Mouse (Mus musculus) A20 (cell line): ENCODE measurements at regions not wholly inside any gene's neighbourhood (a gene's known extent, or its start where the extent isn't known, plus 50 kb on each side); places are given as distances from the start of the nearest gene placed in this dataset.

Experiments
- DNase-seq: peaks from one replicate; pipeline ENCODE4 v3.0.0-alpha.2; 2011; ENCODE audit warnings: low read depth, low spot score

DNA sequence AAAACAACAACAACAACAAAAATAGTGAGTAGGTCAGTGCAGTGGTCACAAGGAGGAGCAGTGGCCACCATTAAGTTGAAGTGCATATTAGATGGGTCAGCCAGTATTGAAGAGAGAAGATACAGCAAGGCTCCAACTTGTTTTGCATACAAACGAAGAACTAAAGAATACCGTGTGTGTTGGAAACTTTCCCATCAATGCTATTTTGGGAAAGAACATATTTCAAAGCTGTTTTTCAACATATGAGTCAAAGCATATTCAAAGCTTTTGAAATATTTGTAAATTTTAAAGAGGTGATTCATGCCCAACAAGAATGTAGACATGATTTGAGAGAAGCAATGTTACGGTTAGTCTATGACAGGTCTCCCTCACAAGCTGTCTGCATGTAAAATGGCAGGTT, 157.9 kb upstream of the Fer start:
- DNase-seq = no peak

DNA sequence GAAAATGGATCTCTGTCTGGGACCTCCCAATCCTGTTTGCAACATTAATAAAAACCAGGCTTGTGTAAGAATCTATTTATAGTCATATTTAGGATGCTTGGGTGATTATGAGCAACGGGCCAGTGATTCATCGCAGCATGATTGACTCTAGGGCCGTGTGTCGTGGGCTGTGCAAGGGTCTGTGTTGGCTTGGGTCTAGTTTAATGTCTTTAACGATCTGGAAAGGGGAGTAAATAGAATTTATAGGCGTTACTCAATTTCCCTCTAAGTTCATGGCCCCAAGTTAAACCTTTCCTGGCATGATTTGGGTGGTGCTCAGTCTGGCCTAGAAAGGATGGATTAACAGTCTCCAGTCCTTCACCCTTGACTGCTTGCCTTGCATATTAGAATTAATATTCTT, 149.9 kb upstream of the Fer start:
- peak; percentile 25 for DNase-seq

DNA sequence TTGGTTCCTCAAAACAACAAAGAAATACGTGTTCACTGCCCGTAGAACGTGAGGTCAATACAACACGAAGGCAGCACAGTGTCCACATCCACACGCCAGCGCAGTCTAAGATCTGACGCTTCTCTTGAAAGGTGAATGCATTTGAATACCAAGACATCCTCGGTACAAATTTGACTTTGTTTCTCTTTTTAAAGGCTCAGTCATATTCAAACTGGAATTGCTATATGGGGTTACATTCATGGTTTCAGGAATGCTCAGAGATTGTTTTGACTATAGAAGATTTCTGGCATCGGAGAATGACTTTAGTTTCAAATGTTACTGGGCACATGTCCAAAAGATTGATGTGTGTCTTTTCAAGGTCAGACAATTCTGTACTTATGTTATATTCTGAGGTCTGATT, 147.2 kb upstream of the Fer start:
- no peak for DNase-seq

DNA sequence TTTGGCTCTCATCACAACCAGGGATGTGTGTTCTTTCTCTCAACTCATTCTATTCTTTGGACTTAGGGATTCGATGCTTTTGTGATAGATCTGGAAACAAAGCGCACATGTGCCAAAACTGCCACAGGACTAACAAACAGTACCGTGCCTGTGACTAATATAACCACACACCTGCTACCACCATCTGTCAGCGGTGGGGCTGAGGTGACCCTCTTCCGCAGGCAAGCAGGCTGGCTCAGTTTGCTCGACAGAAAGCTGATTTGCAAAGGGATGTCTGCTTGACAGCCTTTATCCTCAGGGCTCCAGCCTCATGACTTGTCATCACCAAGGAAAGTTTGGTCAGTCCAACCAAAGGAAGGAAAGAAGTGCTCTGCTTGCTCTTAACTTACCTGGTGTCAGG, 146.7 kb upstream of the Fer start:
- DNase-seq = peak; percentile 87

DNA sequence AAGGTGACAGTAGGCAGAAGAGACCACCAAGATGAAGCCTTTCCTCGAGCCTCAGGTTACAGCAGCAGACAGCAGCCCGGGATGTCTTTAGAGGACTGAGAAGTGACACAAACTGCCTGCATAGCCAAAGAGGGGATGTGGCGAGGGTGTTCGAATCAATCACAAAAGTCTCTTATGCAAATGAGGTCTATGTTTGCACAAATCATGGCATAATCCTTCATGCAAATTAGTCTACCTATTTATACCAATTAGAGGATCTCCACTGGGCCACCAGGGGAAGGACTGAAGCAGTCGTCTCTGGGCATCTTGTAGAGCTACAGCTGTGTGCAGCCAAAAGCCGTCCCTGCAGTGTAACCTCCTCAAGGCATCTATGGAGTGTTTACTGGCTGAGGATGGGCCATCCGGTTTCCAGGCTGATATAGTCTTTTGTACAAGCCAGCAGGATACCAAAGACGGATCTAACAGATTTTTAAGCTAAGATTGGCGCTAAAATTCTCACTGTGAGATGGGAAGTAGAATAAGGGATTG, 145.7 kb upstream of the Fer start:
- DNase-seq = peak; percentile 85

DNA sequence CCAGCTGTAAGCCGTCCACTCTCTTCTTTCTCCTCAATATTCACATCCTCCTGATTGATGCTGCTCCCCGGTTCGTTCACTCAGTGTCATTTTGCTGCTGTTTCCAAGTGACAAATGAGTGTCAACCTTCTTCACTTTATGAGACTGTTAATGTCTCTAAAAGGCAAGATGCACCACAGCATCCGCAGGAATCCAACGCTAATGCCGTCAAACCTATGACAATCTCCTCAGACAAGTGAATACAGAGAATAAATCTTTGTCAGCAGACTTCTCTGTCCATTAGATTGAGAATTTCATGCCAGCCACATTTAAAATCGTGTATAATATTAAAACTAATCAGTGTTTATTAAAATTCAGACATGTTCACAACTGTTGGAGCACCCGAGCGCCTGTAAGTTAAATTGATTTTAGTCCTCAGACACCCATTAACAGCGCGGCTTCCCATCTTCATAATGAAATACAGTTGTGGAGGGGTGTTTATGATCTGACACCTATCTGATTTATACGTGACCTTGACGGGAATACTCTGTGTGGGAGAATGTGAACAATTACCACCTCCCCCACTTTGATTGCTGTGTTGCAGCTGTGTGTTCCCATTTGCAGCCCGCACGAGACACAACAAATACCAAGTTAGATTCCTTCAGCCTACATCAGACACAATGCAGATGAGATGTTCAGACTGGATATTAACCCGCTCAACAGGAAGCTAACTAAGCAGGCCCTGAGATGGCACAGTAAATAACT, 143.7 kb upstream of the Fer start:
- DNase-seq = no peak

DNA sequence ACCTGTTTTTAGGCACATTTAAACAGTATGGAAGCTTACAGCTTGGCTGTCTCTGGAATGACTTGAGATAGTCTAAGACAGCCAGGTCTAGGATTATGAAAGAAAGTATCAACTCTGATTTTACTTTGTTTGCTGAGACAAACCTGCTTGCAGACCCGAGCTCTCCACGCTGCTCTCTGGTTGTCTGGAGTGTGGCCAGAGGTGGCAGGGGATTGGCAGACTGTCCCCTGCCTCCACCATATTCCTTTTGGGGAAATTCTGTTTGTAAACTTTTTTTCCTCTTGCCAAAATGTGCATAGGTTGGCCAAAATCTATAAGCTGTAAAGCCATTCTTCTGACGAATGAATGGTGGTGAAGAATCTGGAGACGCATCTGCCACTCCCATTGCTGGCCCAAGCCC, 143.1 kb upstream of the Fer start:
- DNase-seq = no peak

DNA sequence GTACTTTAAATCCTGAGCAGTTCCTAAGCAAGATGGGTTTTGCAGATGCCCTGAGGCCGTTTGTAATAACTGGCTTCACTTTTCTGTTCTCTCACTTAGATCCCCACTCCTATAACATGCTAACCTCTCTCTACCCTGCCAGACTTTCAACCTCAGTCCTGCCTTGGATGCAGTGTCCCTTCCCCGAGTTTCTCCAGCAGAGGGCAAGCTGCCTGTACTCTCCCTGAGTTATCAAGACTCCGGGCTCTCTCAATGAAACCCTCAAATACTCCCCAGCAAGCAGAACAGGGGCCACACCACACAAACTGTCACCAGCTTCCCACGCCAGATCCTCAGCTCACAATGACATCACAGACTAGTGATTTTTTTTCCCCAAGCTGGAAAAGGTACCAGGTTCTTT, 142.0 kb upstream of the Fer start:
- DNase-seq = no peak

DNA sequence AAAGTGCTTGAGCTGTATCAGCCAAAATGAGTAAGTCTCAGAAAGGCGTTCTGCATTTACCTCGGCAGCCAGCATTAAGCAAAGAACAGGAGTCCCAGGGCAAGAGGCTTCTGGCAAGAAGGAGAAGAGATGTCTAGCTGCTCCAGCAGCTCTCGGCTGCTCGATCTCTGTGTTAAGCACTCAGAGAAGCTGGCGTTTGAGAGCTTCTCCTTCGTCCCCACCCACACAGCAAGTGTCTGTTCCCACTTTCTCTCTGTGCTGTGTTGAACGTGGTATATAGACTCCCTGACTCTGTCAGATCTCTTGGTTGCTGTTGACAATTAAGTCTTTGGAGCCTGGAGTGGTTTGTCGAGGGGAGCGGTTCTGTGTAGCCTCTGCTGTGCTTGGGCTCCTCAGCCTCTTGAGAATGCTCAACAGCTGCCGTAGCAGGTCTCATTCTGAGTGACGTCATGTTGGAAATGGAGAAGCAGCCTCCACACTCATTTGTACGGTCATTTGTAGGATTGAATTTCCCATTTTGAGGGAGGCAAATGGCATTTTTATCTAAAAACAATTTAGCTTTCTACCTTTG, 140.3 kb upstream of the Fer start:
- no peak for DNase-seq

DNA sequence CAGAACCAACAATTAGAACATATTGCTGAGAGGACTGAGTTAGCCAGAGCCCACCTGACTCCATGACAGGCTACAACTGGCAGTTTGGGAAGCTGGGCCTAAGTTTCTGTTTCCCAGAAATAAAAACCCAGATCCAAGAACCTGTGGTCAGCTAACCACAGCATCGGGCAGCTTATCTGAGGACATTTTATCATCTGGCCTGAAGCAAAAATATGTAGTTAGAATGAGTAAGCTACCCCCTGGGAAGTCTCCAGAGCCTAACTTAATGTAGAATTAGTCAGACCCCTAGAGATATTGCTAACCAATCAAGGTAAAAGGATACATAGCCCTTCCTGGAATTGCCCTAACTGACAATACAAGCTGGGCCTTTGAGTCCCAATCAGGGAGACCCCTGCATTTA, 124.7 kb upstream of the Fer start:
- DNase-seq = no peak

DNA sequence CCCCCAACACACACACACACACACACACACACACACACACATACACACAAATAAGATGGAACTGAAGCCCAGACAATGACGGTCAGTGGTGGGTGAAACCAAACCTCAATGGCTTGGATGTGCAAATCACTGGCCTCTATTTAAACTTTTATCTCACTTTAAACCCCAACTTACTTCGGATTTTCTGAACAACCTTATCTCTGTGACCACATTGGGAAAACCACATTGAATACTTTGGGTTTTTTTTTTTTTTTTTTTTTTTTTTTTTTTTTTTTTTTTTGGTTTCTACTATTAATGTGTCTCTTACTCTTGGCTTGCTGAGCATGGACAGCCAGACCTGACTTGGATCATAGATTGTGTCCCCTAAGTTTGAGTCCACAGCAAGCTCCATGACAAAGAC, 123.2 kb upstream of the Fer start:
- no peak for DNase-seq

DNA sequence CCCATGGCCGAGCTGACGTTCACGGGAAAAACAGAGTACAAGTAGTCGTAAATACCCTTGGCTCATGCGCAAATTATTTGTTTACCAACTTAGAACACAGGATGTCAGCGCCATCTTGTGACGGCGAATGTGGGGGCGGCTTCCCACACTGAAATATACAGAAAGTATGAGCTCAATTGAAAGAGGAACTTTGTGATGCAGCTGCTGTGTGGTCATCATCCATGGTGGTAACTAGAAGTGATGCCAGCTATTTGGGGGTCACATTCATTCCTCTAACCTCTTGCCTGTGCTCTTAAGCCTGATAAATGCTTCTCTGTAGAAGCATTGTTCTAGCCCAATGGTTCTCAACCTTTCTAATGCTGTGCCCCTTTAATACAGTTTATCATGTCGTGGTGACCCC, 113.6 kb upstream of the Fer start:
- peak; percentile 93 for DNase-seq

DNA sequence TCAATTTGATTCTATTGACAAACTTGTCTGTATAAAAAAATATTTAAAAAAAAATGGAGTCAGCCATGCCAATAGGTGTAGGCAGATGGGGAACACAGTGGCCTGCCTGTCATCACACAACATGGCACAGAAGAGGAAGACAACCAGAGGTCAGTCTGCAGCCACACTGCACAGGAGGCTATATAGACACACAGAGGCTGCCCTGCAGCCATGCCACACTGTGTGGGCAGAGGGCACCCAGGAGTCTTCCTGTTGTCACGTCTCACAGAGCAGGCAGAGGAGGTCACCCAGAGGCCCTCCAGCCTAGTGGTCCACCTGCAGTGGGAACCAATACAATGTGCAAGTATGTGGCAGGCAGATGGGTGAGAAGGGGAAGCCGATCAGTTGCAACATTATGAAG, 108.5 kb upstream of the Fer start:
- peak; percentile 18 for DNase-seq

DNA sequence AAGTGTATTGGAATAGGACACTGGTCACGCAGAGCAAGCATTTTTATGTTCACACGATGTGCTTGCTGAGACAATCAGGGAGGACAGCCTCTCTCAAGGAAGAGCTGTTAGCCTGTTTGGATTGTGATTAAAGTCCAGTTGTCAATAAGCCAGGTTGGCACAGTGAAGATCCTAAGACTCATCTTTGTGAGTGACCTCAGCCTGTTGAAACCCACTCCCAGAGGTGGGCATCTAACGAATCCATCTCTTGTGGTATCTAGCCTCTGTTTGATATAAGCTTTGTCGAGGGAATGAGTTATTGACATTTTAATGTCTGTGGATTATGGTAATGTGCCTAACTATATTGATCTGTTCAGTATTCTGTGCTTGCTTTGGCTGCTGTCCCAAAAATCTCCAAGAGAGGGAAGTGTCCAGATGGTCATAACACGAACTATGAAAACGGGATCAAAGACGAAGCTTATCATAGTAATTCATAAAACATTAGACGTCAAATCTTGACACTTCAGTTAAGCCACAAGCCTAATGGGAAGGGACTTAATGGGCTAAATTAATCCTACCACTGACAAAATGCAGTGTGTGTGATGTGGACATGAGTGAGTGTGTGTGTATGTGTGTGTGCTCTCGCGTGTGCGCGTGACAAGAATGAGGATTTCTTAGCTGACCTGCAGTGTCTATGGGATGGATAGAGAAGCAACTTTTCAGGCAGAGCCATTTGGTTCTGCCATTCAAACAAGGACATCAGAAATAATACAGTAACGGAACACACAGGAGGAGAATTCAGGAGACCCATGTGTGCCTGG, 104.8 kb upstream of the Fer start:
- DNase-seq = no peak

DNA sequence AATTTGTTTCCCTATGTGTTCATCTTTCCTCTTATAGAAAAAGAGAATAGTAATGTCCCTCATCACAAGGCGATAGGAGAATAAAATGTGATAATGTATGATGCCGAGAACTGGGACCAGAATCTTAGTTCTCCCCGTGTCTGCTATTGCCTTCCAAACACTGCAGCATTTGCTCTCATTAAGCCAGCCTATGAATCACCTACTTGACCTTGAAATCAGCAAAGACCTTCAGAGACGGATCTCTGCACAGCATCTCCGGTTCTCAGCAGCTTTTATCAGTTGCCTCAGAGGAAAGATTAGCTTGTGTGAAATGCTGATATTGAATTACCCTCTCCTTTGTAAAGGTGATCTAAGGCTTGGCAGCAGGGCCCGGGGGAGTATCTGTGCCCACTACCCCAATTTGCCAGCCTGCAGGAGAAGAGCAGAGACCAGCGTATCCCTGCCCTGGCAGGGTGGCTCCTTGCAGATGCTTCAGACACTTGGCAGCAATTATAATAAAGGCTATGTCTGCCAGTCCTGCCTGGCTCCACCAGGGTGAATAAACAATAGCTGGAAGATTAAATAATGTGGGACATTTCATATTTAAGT, 104.0 kb upstream of the Fer start:
- no peak for DNase-seq

DNA sequence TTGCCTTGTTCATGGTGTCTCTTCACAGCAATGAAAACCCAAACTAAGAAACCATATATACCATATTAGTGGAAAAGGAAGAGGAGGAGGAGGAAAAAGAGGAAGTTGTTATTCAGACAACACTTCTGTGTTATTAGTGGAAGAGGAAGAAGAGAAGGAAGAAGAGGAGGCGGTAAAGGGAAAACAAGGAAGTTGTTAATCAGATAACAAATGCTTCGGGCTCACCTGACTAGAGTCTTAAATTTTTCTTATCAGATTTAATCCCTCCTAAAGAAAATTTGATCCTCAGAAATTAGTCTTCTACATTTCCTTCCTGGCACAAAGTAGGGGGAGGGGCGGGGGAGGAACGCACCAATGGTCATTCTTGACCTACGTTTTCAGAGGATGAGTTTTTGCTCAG, 101.8 kb upstream of the Fer start:
- no peak for DNase-seq

DNA sequence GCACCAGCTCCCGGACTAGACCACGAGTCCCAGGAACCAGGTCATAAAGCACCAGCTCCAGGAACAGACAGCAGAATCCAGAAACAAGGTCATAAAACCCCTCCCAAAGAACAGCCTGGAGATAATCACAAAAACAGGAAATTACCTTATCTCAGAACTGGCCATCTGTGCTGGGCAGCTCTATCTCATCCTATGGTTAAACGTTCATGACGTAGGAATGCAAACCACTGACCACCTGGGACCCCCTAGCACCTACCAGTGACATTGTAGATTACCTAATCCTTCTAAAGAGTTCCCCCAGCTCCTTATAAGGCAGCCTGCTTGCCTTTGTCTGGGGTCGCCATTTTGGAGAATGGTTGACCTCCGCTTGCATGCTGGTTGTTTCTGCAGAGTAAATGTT, 91.8 kb upstream of the Fer start:
- no peak for DNase-seq

DNA sequence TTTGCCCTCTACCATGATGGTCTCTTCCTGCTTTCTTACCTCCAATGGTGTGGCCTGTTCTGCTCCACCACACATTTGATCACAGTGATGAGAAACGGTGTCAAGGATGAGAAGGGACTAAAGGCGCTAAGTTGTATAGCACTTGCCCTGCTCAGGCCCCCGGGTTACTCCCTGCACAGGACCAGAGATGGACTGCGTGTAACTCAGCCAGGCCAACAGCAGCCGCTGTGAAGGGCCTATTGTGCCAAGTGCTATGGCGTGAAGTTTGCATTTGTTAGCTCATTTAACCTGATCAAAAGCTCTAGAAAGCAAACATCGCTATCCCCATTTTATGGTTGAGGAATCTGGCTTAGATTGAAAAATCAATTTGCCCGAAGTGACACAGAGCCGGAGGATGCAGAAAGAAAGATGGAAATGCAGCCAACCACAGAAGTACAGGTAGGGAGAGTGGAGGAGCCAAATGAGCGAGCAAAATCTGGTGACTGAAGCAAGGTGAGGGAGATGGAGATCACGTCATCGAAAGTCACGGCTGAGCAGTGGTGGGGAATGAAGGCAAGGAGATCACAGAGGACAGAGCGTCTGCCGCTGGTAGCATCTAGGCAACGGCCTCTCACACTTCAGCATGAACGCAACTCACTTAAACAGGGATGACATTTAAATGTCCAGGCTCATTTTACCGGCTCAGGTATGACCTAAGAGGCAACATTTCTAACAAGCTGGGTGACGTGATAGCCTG, 78.3 kb upstream of the Fer start:
- DNase-seq = no peak

DNA sequence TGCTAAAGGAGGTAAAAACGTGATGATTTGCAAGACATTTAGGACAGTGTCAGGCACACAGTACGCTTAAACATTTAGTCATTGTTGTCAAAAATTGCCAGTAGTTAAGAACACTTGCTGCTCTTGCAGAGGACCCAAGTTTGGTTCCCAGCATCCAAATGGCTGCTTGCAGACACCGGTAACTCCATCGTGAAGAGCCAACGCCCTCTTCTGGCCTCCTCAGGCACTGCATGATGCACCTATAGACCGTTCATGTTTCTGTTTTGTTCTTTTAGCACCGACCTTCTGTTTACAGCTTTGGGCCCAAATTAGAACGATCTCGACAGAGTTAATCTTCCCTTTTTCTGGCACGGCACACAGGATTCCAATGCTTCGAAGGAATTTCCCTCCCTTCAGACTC, 76.4 kb upstream of the Fer start:
- peak; percentile 18 for DNase-seq

DNA sequence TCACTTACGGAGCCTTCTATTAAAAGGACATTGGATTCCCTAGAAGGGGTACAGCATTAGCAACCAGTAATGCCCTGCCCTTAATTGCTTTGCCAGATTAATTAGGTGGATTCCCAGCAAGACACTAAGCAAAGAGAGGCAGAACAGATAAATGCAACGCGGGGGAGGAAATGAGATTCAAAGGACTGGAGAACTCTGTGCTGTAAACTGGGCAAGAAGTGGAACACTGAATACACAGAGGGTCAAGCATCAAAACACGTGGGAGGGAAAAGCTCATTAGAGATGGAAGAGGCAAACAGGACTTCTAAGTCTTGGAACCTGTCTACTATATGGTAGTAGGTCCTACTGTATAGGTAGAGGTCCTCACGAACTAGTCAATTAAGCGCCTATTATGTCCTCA, 68.5 kb upstream of the Fer start:
- no peak for DNase-seq

DNA sequence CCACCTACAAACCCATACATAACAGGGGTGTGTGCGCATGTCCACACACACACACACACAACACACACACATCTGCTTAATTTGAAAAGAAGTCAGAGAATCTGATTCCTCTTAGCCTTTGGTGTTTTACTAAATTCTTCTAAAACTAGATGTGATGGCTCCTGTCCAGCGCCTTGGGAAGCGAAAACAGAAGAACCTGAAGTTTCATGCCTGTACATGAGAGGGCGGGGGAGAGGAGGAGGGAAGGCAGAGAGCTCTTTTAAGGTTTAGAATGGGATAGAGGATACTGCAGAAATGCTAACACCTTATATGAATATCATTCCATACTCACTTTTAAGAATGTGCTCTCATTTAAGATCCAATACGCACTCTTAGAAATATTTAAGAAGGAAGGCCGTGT, 64.5 kb upstream of the Fer start:
- DNase-seq = no peak
